Mouse (Mus musculus) heart, postnatal 0 days (tissue): Measurements from ENCODE around the gene Bckdhb. TPM values are rescaled to one million over a fixed set of nuclear protein-coding genes. Genes with fewer than 3 reads are reported as not detected.

Source experiments
- ATAC-seq: fragments of 200-750 bp; cut with Nextera tagmentation; 2 replicates; pipeline ENCODE4 v1.8.0; 2017; ENCODE audit warnings: low read depth, moderate number of reproducible peaks, moderate library complexity; ENCODE audit not compliant: insufficient read depth
- DNase-seq: peaks from one replicate; pipeline ENCODE4 v3.0.0-alpha.2; 2016; ENCODE audit warnings: low spot score
- H3K27ac ChIP-seq: fragments of 300-500 bp; sonication (generic); 2 replicates; pipeline ENCODE4 v1.5.1; 2014; ENCODE audit warnings: low read depth, mild to moderate bottlenecking
- H3K27me3 ChIP-seq: fragments of 300-500 bp; sonication (generic); 2 replicates; pipeline ENCODE4 v1.6.1; 2014; ENCODE audit warnings: low read length, mixed read lengths; ENCODE audit not compliant: control insufficient read depth, insufficient read depth
- H3K36me3 ChIP-seq: fragments of 300-500 bp; sonication (generic); replicated peaks from 2 replicates; pipeline ENCODE4 v1.6.1; 2014; ENCODE audit warnings: low read length, mixed read lengths; ENCODE audit not compliant: control insufficient read depth, insufficient read depth
- H3K4me1 ChIP-seq: fragments of 300-500 bp; sonication (generic); 2 replicates; pipeline ENCODE4 v1.6.1; 2014; ENCODE audit warnings: antibody characterized with exemption; ENCODE audit not compliant: control insufficient read depth, insufficient read depth
- H3K4me2 ChIP-seq: fragments of 300-500 bp; sonication (generic); 2 replicates; pipeline ENCODE4 v1.6.1; 2014; ENCODE audit warnings: low read depth, mild to moderate bottlenecking, low read length, moderate library complexity
- H3K4me3 ChIP-seq: fragments of 300-500 bp; sonication (generic); 2 replicates; pipeline ENCODE4 v1.5.1; 2014; ENCODE audit warnings: low read depth, low read length
- H3K9ac ChIP-seq: fragments of 300-500 bp; sonication (generic); replicated peaks from 2 replicates; pipeline ENCODE4 v1.6.1; 2014; ENCODE audit warnings: low read depth, low read length, mixed read lengths
- H3K9me3 ChIP-seq: fragments of 300-500 bp; sonication (generic); replicated peaks from 2 replicates; pipeline ENCODE4 v1.6.1; 2016; ENCODE audit warnings: low read length; ENCODE audit not compliant: control insufficient read depth
- CTCF ChIP-seq: IDR thresholded peaks from 2 replicates; pipeline ENCODE4 v1.5.1; 2016; ENCODE audit warnings: antibody characterized with exemption, control low read depth, low read depth
- EP300 ChIP-seq: IDR thresholded peaks from 2 replicates; pipeline ENCODE4 v1.6.1; 2016; ENCODE audit warnings: antibody characterized with exemption, low read depth
- whole genome bisulfite sequencing: fragments of 180-500 bp; shearing (Covaris S2); extraction: QIAGEN DNeasy Blood & Tissue Kit; methylation state at CpG from one replicate; pipeline ENCODE4 v1.1.7; 2014; 5-methylcytosine and 5-hydroxymethylcytosine counted together
- polyA plus RNA-seq: library from polyadenylated mRNA; unstranded; fragments of >200 nt; fragmentation: Nextera tagmentation; extraction: Ambion mirVana; gene quantifications from 2 replicates; pipeline ENCODE4 v1.2.1, GENCODE M21; 2015
- total RNA-seq: library from RNA; depleted of rRNA; stranded (reverse); fragments of >200 nt; gene quantifications from 2 replicates; pipeline ENCODE4 v1.2.3, GENCODE M21; 2014; ENCODE audit warnings: low replicate concordance

Bckdhb gene
- total and polyA plus RNA-seq, 2 experiments from 2014 or later, result 40.5 to 89.5 TPM

GRCm38 (mm10) chr9:84063617-84064016 is 138.7 kb downstream of the Bckdhb start:
- H3K27ac ChIP-seq, result no peak overlapping the region
- no peak for DNase-seq
- no peak overlapping the region for H3K9ac ChIP-seq
- H3K4me2 ChIP-seq, result no peak overlapping the region
- H3K4me3 ChIP-seq, result no peak overlapping the region
- no peaks in the 10 kb centered on the region for H3K9me3 ChIP-seq
- 91% methylated on average over 3 of the region's 3 CpGs for WGBS
- no peaks in the 10 kb centered on the region for H3K36me3 ChIP-seq
- ATAC-seq, result no peak
- no peaks in the 10 kb centered on the region for H3K27me3 ChIP-seq
- no peak for TF ChIP-seq CTCF
- TF ChIP-seq EP300, result no peak
- H3K4me1 ChIP-seq, result no peaks in the 10 kb centered on the region

GRCm38 (mm10) chr9:84064113-84064512 is 139.2 kb downstream of the Bckdhb start:
- no peak overlapping the region for H3K4me3 ChIP-seq
- no peaks in the 10 kb centered on the region for H3K4me1 ChIP-seq
- ATAC-seq, result no peak
- no peaks in the 10 kb centered on the region for H3K9me3 ChIP-seq
- 71% methylated on average over 4 of the region's 4 CpGs for WGBS
- H3K27ac ChIP-seq, result no peak overlapping the region
- no peaks in the 10 kb centered on the region for H3K36me3 ChIP-seq
- no peaks in the 10 kb centered on the region for H3K27me3 ChIP-seq
- DNase-seq, result no peak
- no peak overlapping the region for H3K4me2 ChIP-seq
- no peak for TF ChIP-seq EP300
- TF ChIP-seq CTCF, result no peak
- no peak overlapping the region for H3K9ac ChIP-seq

- Histone ChIP-seq H3K27me3 (no peaks in the 10 kb centered on the region), H3K27ac (no peak overlapping the region), H3K4me3 (no peak overlapping the region), H3K4me2 (no peak overlapping the region), H3K4me1 (no peaks in the 10 kb centered on the region), H3K9me3 (no peaks in the 10 kb centered on the region), H3K36me3 (no peaks in the 10 kb centered on the region), H3K9ac (no peak overlapping the region)
- TF ChIP-seq EP300 (no peak), CTCF (no peak)
- ATAC-seq (no peak), DNase-seq (no peak)
- 53% methylated on average over 6 of the region's 6 CpGs for WGBS
These were observed 145.3 kb downstream of the Bckdhb start for GRCm38 (mm10) chr9:84070247-84070646.

GRCm38 (mm10) chr9:84070740-84071139 is 145.8 kb downstream of the Bckdhb start:
- 78% methylated on average over 5 of the region's 5 CpGs for WGBS
- Histone ChIP-seq H3K27ac (no peak overlapping the region), H3K9ac (no peak overlapping the region), H3K36me3 (no peaks in the 10 kb centered on the region), H3K9me3 (no peaks in the 10 kb centered on the region), H3K27me3 (no peaks in the 10 kb centered on the region), H3K4me3 (no peak overlapping the region), H3K4me2 (no peak overlapping the region), H3K4me1 (no peaks in the 10 kb centered on the region)
- ATAC-seq (no peak), DNase-seq (no peak)
- TF ChIP-seq CTCF, result no peak
- TF ChIP-seq EP300, result no peak

- H3K9ac ChIP-seq, result no peak overlapping the region
- H3K4me3 ChIP-seq, result no peak overlapping the region
- no peak overlapping the region for H3K27ac ChIP-seq
- H3K36me3 ChIP-seq, result no peaks in the 10 kb centered on the region
- DNase-seq (no peak), ATAC-seq (no peak)
- no peak overlapping the region for H3K4me2 ChIP-seq
- no peaks in the 10 kb centered on the region for H3K9me3 ChIP-seq
- 94% methylated on average over 6 of the region's 6 CpGs for WGBS
- TF ChIP-seq EP300 (no peak), CTCF (no peak)
- no peaks in the 10 kb centered on the region for H3K27me3 ChIP-seq
- no peaks in the 10 kb centered on the region for H3K4me1 ChIP-seq
These were observed 147.6 kb downstream of the Bckdhb start for GRCm38 (mm10) chr9:84072534-84072933.

GRCm38 (mm10) chr9:84073237-84073636 is 148.3 kb downstream of the Bckdhb start:
- Histone ChIP-seq H3K4me2 (no peak overlapping the region), H3K9ac (no peak overlapping the region), H3K36me3 (no peaks in the 10 kb centered on the region), H3K27me3 (no peaks in the 10 kb centered on the region), H3K4me3 (no peak overlapping the region), H3K4me1 (no peaks in the 10 kb centered on the region), H3K9me3 (no peaks in the 10 kb centered on the region), H3K27ac (no peak overlapping the region)
- DNase-seq (no peak), ATAC-seq (no peak)
- WGBS, result 88% methylated on average over 9 of the region's 9 CpGs
- TF ChIP-seq CTCF (no peak), EP300 (no peak)
